ENCODE assay signal across 8 mouse cellular contexts in the genomic region with DNA sequence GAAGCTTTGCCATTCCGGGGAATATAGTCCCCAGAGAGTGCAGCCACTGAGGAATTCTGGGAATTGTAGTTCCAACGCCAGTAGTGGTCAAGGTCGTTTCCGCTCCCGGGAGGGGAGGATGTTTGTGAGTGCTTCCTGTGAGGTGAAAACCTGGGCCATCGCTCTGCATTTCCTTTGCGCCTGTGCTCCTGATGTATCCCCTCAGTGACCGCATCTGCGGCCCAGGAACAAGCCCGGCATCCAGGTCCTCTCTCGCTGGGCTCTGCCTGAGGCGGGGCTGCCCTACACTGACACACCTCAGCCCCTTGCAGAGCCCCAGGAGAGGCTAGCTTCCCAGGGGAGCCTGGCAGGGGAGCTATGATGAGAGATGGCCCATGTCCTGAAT. TPM values are rescaled to one million over a fixed set of nuclear protein-coding genes. Genes with fewer than 3 reads are reported as not detected.
DNase-seq lines count a peak whose midpoint lies in the region; ATAC-seq and TF ChIP-seq lines count a peak whose summit lies in the region.

A gene (plus strand): TSS at position 133 of the 385 bp plus-strand sequence.

- H3K4me2 ChIP-seq in embryonic facial prominence, embryonic 15.5 days (replicated peaks) = peak within 1 kb of the TSS; percentile 78
- H3K4me2 ChIP-seq in kidney, embryonic 14.5 days (replicated peaks; ENCODE audit: low read depth, low read length) = peak within 1 kb of the TSS; percentile 74
- peak within 1 kb of the TSS; percentile 81 for H3K4me2 ChIP-seq in limb, embryonic 14.5 days (replicated peaks; ENCODE audit: low read depth, low read length, severe bottlenecking)
- peak within 1 kb of the TSS; percentile 61 for H3K4me2 ChIP-seq in midbrain, embryonic 16.5 days (ENCODE audit: low read length)

- no peak for TF ChIP-seq CTCF in bone marrow, adult 2 months (IDR thresholded peaks at IDR 0.05; ENCODE audit: control insufficient read depth, insufficient read depth, low read length)

- no peak for TF ChIP-seq POLR2A in bone marrow, adult 2 months (IDR thresholded peaks at IDR 0.05; ENCODE audit: borderline replicate concordance, control insufficient read depth, low read depth, low read length)
- peak; percentile 18; the same call in 1 of the 2 replicates for TF ChIP-seq POLR2A in limb, embryonic 14.5 days (IDR thresholded peaks at IDR 0.05; ENCODE audit: borderline replicate concordance, extremely low read depth, insufficient read depth, insufficient read length)

- DNase-seq in 416B (ENCODE audit: low read depth) = peak; percentile 50
- peak; percentile 94 for DNase-seq in heart, embryonic 10.5 days (ENCODE audit: low spot score)
- peak; percentile 91 for DNase-seq in limb, embryonic 14.5 days (ENCODE audit: low spot score)
- peak; percentile 43 for DNase-seq in splenic B cell, adult 2 months (ENCODE audit: low read depth, low spot score)

- H3K4me3 ChIP-seq in bone marrow, adult 2 months (replicated peaks; ENCODE audit: control insufficient read depth, low read depth, low read length) = peak within 1 kb of the TSS; percentile 60
- peak within 1 kb of the TSS; percentile 78 for H3K4me3 ChIP-seq in embryonic facial prominence, embryonic 15.5 days (replicated peaks)
- peak within 1 kb of the TSS; percentile 74 for H3K4me3 ChIP-seq in heart, embryonic 10.5 days
- H3K4me3 ChIP-seq in kidney, embryonic 14.5 days (ENCODE audit: low read length) = peak within 1 kb of the TSS; percentile 70
- peak within 1 kb of the TSS; percentile 66 for H3K4me3 ChIP-seq in limb, embryonic 14.5 days (replicated peaks; ENCODE audit: low read length)
- H3K4me3 ChIP-seq in midbrain, embryonic 16.5 days (ENCODE audit: low read depth, low read length) = peak within 1 kb of the TSS; percentile 51

- peaks cover 28% of the 10 kb centered on the region for H3K36me3 ChIP-seq in embryonic facial prominence, embryonic 15.5 days
- peaks cover 20% of the 10 kb centered on the region for H3K36me3 ChIP-seq in heart, embryonic 10.5 days
- peaks cover 14% of the 10 kb centered on the region for H3K36me3 ChIP-seq in kidney, embryonic 14.5 days (ENCODE audit: control insufficient read depth, insufficient read depth, low read length)
- H3K36me3 ChIP-seq in limb, embryonic 14.5 days (ENCODE audit: control insufficient read depth, insufficient read depth, low read length) = peaks cover 19% of the 10 kb centered on the region
- peaks cover 11% of the 10 kb centered on the region for H3K36me3 ChIP-seq in midbrain, embryonic 16.5 days (ENCODE audit: control insufficient read depth, insufficient read depth, low read length)
- no peaks in the 10 kb centered on the region for H3K36me3 ChIP-seq in splenic B cell, adult 2 months (ENCODE audit: control insufficient read depth, insufficient read depth, low read length, poor library complexity, severe bottlenecking)

- H3K4me1 ChIP-seq in bone marrow, adult 2 months (ENCODE audit: control insufficient read depth, insufficient read depth, low read length) = no peaks in the 10 kb centered on the region
- H3K4me1 ChIP-seq in embryonic facial prominence, embryonic 15.5 days = peaks cover 5% of the 10 kb centered on the region
- 0 out of 2 replicates have a peak, but pooled peaks cover 3% of the 10 kb centered on the region for H3K4me1 ChIP-seq in heart, embryonic 10.5 days
- 0 out of 2 replicates have a peak, but pooled peaks cover 3% of the 10 kb centered on the region for H3K4me1 ChIP-seq in kidney, embryonic 14.5 days (ENCODE audit: control insufficient read depth, insufficient read depth, low read length)
- peaks cover 4% of the 10 kb centered on the region for H3K4me1 ChIP-seq in limb, embryonic 14.5 days (ENCODE audit: control insufficient read depth, insufficient read depth, low read length)
- peaks cover 9% of the 10 kb centered on the region for H3K4me1 ChIP-seq in midbrain, embryonic 16.5 days (ENCODE audit: control insufficient read depth, insufficient read depth, low read length)

- peak within 1 kb of the TSS; percentile 72 for H3K9ac ChIP-seq in embryonic facial prominence, embryonic 15.5 days
- peak within 1 kb of the TSS; percentile 82 for H3K9ac ChIP-seq in kidney, embryonic 14.5 days (ENCODE audit: low read depth, low read length)
- H3K9ac ChIP-seq in limb, embryonic 14.5 days (ENCODE audit: low read depth, low read length, severe bottlenecking) = peak within 1 kb of the TSS; percentile 68
- H3K9ac ChIP-seq in midbrain, embryonic 16.5 days (ENCODE audit: low read depth, low read length) = peak within 1 kb of the TSS; percentile 73

- ATAC-seq in embryonic facial prominence, embryonic 15.5 days (ENCODE audit: insufficient number of reproducible peaks, low FRiP score, low TSS enrichment, low read depth) = peak; percentile 89
- ATAC-seq in kidney, embryonic 14.5 days (ENCODE audit: low FRiP score, low TSS enrichment) = peak; percentile 96
- ATAC-seq in limb, embryonic 14.5 days (ENCODE audit: low FRiP score, low read depth) = peak; percentile 92
- ATAC-seq in midbrain, embryonic 16.5 days = peak; percentile 92

- H3K27me3 ChIP-seq in embryonic facial prominence, embryonic 15.5 days = no peaks in the 10 kb centered on the region
- H3K27me3 ChIP-seq in heart, embryonic 10.5 days (ENCODE audit: insufficient read depth, poor library complexity, severe bottlenecking) = no peaks in the 10 kb centered on the region
- H3K27me3 ChIP-seq in kidney, embryonic 14.5 days (ENCODE audit: control insufficient read depth, insufficient read depth, low read length) = no peaks in the 10 kb centered on the region
- H3K27me3 ChIP-seq in limb, embryonic 14.5 days (ENCODE audit: control insufficient read depth, insufficient read depth, low read length) = no peaks in the 10 kb centered on the region
- H3K27me3 ChIP-seq in midbrain, embryonic 16.5 days (ENCODE audit: control insufficient read depth, insufficient read depth, low read depth, low read length) = no peaks in the 10 kb centered on the region
- no peaks in the 10 kb centered on the region for H3K27me3 ChIP-seq in splenic B cell, adult 2 months (ENCODE audit: control insufficient read depth, insufficient read depth, low read length, poor library complexity, severe bottlenecking)

- 1% methylated on average over 12 of the region's 12 CpGs for WGBS in bone marrow, adult 2 months
- under 1% methylated on average over 12 of the region's 12 CpGs for WGBS in embryonic facial prominence, embryonic 15.5 days
- WGBS in heart, embryonic 10.5 days = 0% methylated on average over 12 of the region's 12 CpGs
- under 1% methylated on average over 12 of the region's 12 CpGs for WGBS in kidney, embryonic 14.5 days
- 0% methylated on average over 12 of the region's 12 CpGs for WGBS in limb, embryonic 14.5 days
- 0% methylated on average over 12 of the region's 12 CpGs for WGBS in midbrain, embryonic 16.5 days

- H3K27ac ChIP-seq in bone marrow, adult 2 months (ENCODE audit: control insufficient read depth, insufficient read depth, low read depth, low read length, poor library complexity) = no peak within 1 kb of the TSS
- peak within 1 kb of the TSS; percentile 82 for H3K27ac ChIP-seq in embryonic facial prominence, embryonic 15.5 days (replicated peaks)
- peak within 1 kb of the TSS; percentile 89 for H3K27ac ChIP-seq in heart, embryonic 10.5 days
- peak within 1 kb of the TSS; percentile 65; the same call in 1 of the 2 replicates for H3K27ac ChIP-seq in kidney, embryonic 14.5 days (ENCODE audit: low read depth, low read length)
- peak within 1 kb of the TSS; percentile 67; the same call in 1 of the 2 replicates for H3K27ac ChIP-seq in limb, embryonic 14.5 days (replicated peaks; ENCODE audit: low read depth, low read length)
- H3K27ac ChIP-seq in midbrain, embryonic 16.5 days (ENCODE audit: low read length) = peak within 1 kb of the TSS; percentile 71

- no peaks in the 10 kb centered on the region for H3K9me3 ChIP-seq in embryonic facial prominence, embryonic 15.5 days (replicated peaks)
- no peaks in the 10 kb centered on the region for H3K9me3 ChIP-seq in heart, embryonic 10.5 days
- H3K9me3 ChIP-seq in kidney, embryonic 14.5 days (ENCODE audit: control insufficient read depth, low read length) = no peaks in the 10 kb centered on the region
- no peaks in the 10 kb centered on the region for H3K9me3 ChIP-seq in limb, embryonic 14.5 days (ENCODE audit: control insufficient read depth, low read length)
- H3K9me3 ChIP-seq in midbrain, embryonic 16.5 days (replicated peaks; ENCODE audit: control insufficient read depth, low read length, poor library complexity, severe bottlenecking) = no peaks in the 10 kb centered on the region

RNA-seq across cellular contexts. Expression of the gene that starts here (rescaled TPM):
- not detected in 2 replicates for polyA plus RNA-seq in bone marrow, adult 2 months (2011; ENCODE audit: insufficient read depth, insufficient read length, low replicate concordance, missing spikeins)
- 8.1 and 10.7 TPM in 2 replicates for polyA plus RNA-seq in embryonic facial prominence, embryonic 15.5 days (2015; fragmentation: Nextera tagmentation; extraction: Ambion mirVana)
- polyA plus RNA-seq in heart, embryonic 10.5 days (2016; fragmentation: Nextera tagmentation; extraction: Ambion mirVana) = 5.8 and 6.4 TPM in 2 replicates
- polyA plus RNA-seq in kidney, embryonic 14.5 days (2014; fragmentation: Nextera tagmentation; extraction: Ambion mirVana) = 6.3 and 11.8 TPM in 2 replicates
- polyA plus RNA-seq in limb, embryonic 14.5 days (2012; rRNA removed) = 5.8 and 6.2 TPM in 2 replicates
- polyA plus RNA-seq in limb, embryonic 14.5 days (2014; fragmentation: Nextera tagmentation; extraction: Ambion mirVana) = 8.2 and 14.2 TPM in 2 replicates
- 7.1 and 7.5 TPM in 2 replicates for polyA plus RNA-seq in midbrain, embryonic 16.5 days (2015; fragmentation: Nextera tagmentation; extraction: Ambion mirVana)

Comparison
In these comparisons a context has a peak if more than half of its experiments do, and no peak if none do; other contexts are left out.
1. DNase-seq: peak in every context shown above with its lines; median percentile 94 in heart, embryonic 10.5 days; 91 in limb, embryonic 14.5 days; 50 in 416B; 43 in splenic B cell, adult 2 months.